Mouse (Mus musculus) limb, embryonic 12.5 days (tissue): ENCODE measurements around the gene Fndc5. TPM values are rescaled to one million over a fixed set of nuclear protein-coding genes. Genes with fewer than 3 reads are reported as not detected.

Source experiments
- ATAC-seq: fragments of 200-750 bp; cut with Nextera tagmentation; 2 replicates; pipeline ENCODE4 v1.8.0; 2017; ENCODE audit warnings: low read depth, moderate TSS enrichment; ENCODE audit not compliant: insufficient number of reproducible peaks, insufficient read depth, low FRiP score, low TSS enrichment
- H3K27ac ChIP-seq: fragments of 300-500 bp; sonication (generic); 2 replicates; pipeline ENCODE4 v1.5.1; 2016; ENCODE audit warnings: mild to moderate bottlenecking, moderate library complexity
- H3K27me3 ChIP-seq: fragments of 300-500 bp; sonication (generic); 2 replicates; pipeline ENCODE4 v1.6.1; 2016; ENCODE audit warnings: mild to moderate bottlenecking, moderate library complexity
- H3K36me3 ChIP-seq: fragments of 300-500 bp; sonication (generic); 2 replicates; pipeline ENCODE4 v1.6.1; 2016; ENCODE audit warnings: mild to moderate bottlenecking, moderate library complexity
- H3K4me1 ChIP-seq: fragments of 300-500 bp; sonication (generic); replicated peaks from 2 replicates; pipeline ENCODE4 v1.6.1; 2016
- H3K4me2 ChIP-seq: fragments of 300-500 bp; sonication (generic); 2 replicates; pipeline ENCODE4 v1.6.1; 2016; ENCODE audit warnings: mild to moderate bottlenecking, moderate library complexity
- H3K4me3 ChIP-seq: fragments of 300-500 bp; sonication (generic); replicated peaks from 2 replicates; pipeline ENCODE4 v1.5.1; 2016; ENCODE audit warnings: mild to moderate bottlenecking
- H3K9ac ChIP-seq: fragments of 300-500 bp; sonication (generic); replicated peaks from 2 replicates; pipeline ENCODE4 v1.6.1; 2016; ENCODE audit warnings: mild to moderate bottlenecking, moderate library complexity
- H3K9me3 ChIP-seq: fragments of 300-500 bp; sonication (generic); 2 replicates; pipeline ENCODE4 v1.6.1; 2016; ENCODE audit warnings: mild to moderate bottlenecking, moderate library complexity
- WGBS: fragments of 180-500 bp; shearing (Covaris S2); methylation state at CpG from one replicate; pipeline ENCODE4 v1.1.7; 2016; 5-methylcytosine and 5-hydroxymethylcytosine counted together
- polyA plus RNA-seq: library from polyadenylated mRNA; unstranded; fragments of >200 nt; fragmentation: Nextera tagmentation; extraction: Ambion mirVana; gene quantifications from 2 replicates; pipeline ENCODE4 v1.2.1, GENCODE M21; 2016

Gene Fndc5
- polyA plus RNA-seq, 1 experiment from 2014 or later: 11.6 TPM

- peaks cover 38% of the 10 kb centered on the region for H3K27me3 ChIP-seq
- H3K4me1 ChIP-seq: peaks cover 5% of the 10 kb centered on the region; the same call in 1 of the 2 replicates
- H3K4me3 ChIP-seq: no peak overlapping the region
- 53% methylated on average over 12 of the region's 13 CpGs for WGBS
- H3K9me3 ChIP-seq: 0 out of 2 replicates have a peak, but pooled peaks cover 5% of the 10 kb centered on the region
- H3K36me3 ChIP-seq: no peaks in the 10 kb centered on the region
- no peak overlapping the region for H3K4me2 ChIP-seq
- ATAC-seq: no peak
- H3K27ac ChIP-seq: no peak overlapping the region
- no peak overlapping the region for H3K9ac ChIP-seq
Observed at GRCm38 (mm10) chr4:129112231-129112630, 24.6 kb upstream of the Fndc5 start.

GRCm38 (mm10) chr4:129113083-129113988, 23.5 kb upstream of the Fndc5 start:
- H3K27ac ChIP-seq: no peak overlapping the region
- ATAC-seq: peak; percentile 74; the same call in 1 of the 2 replicates
- 0 out of 2 replicates have a peak, but pooled peaks cover 5% of the 10 kb centered on the region for H3K9me3 ChIP-seq
- H3K4me1 ChIP-seq: peaks cover 5% of the 10 kb centered on the region; the same call in 1 of the 2 replicates
- peaks cover 29% of the 10 kb centered on the region for H3K27me3 ChIP-seq
- no peak overlapping the region for H3K4me3 ChIP-seq
- H3K4me2 ChIP-seq: no peak overlapping the region
- no peaks in the 10 kb centered on the region for H3K36me3 ChIP-seq
- 32% methylated on average over 28 of the region's 28 CpGs for WGBS
- H3K9ac ChIP-seq: no peak overlapping the region

GRCm38 (mm10) chr4:129116703-129117102, 20.1 kb upstream of the Fndc5 start:
- Histone ChIP-seq H3K36me3 (no peaks in the 10 kb centered on the region), H3K4me3 (no peak overlapping the region), H3K4me2 (no peak overlapping the region), H3K4me1 (peaks cover 19% of the 10 kb centered on the region), H3K9ac (no peak overlapping the region), H3K27ac (no peak overlapping the region), H3K27me3 (peaks cover 59% of the 10 kb centered on the region), H3K9me3 (0 out of 2 replicates have a peak, but pooled peaks cover 5% of the 10 kb centered on the region)
- no peak for ATAC-seq
- WGBS: 93% methylated on average over 8 of the region's 8 CpGs

GRCm38 (mm10) chr4:129117720-129118510, 18.9 kb upstream of the Fndc5 start:
- Histone ChIP-seq H3K9ac (no peak overlapping the region), H3K36me3 (no peaks in the 10 kb centered on the region), H3K4me3 (no peak overlapping the region), H3K9me3 (0 out of 2 replicates have a peak, but pooled peaks cover 3% of the 10 kb centered on the region), H3K4me1 (peaks cover 17% of the 10 kb centered on the region), H3K27me3 (peaks cover 71% of the 10 kb centered on the region), H3K27ac (no peak overlapping the region), H3K4me2 (no peak overlapping the region)
- no peak for ATAC-seq
- WGBS: 85% methylated on average over 14 of the region's 14 CpGs

GRCm38 (mm10) chr4:129119708-129120107, 17.1 kb upstream of the Fndc5 start:
- H3K27ac ChIP-seq: no peak overlapping the region
- H3K36me3 ChIP-seq: no peaks in the 10 kb centered on the region
- no peaks in the 10 kb centered on the region for H3K9me3 ChIP-seq
- ATAC-seq: no peak
- H3K4me2 ChIP-seq: no peak overlapping the region
- H3K4me1 ChIP-seq: peaks cover 18% of the 10 kb centered on the region
- peaks cover 85% of the 10 kb centered on the region for H3K27me3 ChIP-seq
- H3K9ac ChIP-seq: no peak overlapping the region
- WGBS: 73% methylated on average over 10 of the region's 10 CpGs
- no peak overlapping the region for H3K4me3 ChIP-seq

- ATAC-seq: no peak
- whole genome bisulfite sequencing: under 1% methylated on average over 59 of the region's 59 CpGs
- H3K27me3 ChIP-seq: peaks cover 85% of the 10 kb centered on the region
- H3K4me1 ChIP-seq: peaks cover 25% of the 10 kb centered on the region
- H3K27ac ChIP-seq: no peak overlapping the region
- H3K36me3 ChIP-seq: no peaks in the 10 kb centered on the region
- H3K9ac ChIP-seq: peak overlapping the region; percentile 27; the same call in 1 of the 2 replicates
- peak overlapping the region; percentile 89 for H3K4me2 ChIP-seq
- H3K4me3 ChIP-seq: peak overlapping the region; percentile 47
- no peaks in the 10 kb centered on the region for H3K9me3 ChIP-seq
Observed at GRCm38 (mm10) chr4:129120520-129121445, 16.0 kb upstream of the Fndc5 start.

- Histone ChIP-seq H3K27me3 (peaks cover 89% of the 10 kb centered on the region), H3K27ac (no peak within 1 kb of the TSS), H3K9ac (peak within 1 kb of the TSS; percentile 27; the same call in 1 of the 2 replicates), H3K4me1 (peaks cover 29% of the 10 kb centered on the region), H3K4me3 (peak within 1 kb of the TSS; percentile 47), H3K4me2 (peak within 1 kb of the TSS; percentile 89), H3K9me3 (no peaks in the 10 kb centered on the region), H3K36me3 (no peaks in the 10 kb centered on the region)
- 1% methylated on average over 16 of the region's 17 CpGs for WGBS
- ATAC-seq: no peak
Observed at GRCm38 (mm10) chr4:129121569-129122086, 15.2 kb upstream of the Fndc5 start, which contains the start of gene Hpca. Gene Hpca, minus strand, starts transcription at chr4:129122036.

- 31% methylated on average over 9 of the region's 9 CpGs for WGBS
- Histone ChIP-seq H3K4me1 (peaks cover 29% of the 10 kb centered on the region), H3K27ac (no peak overlapping the region), H3K4me2 (no peak overlapping the region), H3K4me3 (peak overlapping the region; percentile 47; the same call in 1 of the 2 replicates), H3K27me3 (peaks cover 87% of the 10 kb centered on the region), H3K9me3 (no peaks in the 10 kb centered on the region), H3K36me3 (no peaks in the 10 kb centered on the region), H3K9ac (no peak overlapping the region)
- no peak for ATAC-seq
Observed at GRCm38 (mm10) chr4:129122107-129122506, 14.7 kb upstream of the Fndc5 start.

- peaks cover 87% of the 10 kb centered on the region for H3K27me3 ChIP-seq
- no peaks in the 10 kb centered on the region for H3K36me3 ChIP-seq
- no peak overlapping the region for H3K4me2 ChIP-seq
- H3K27ac ChIP-seq: no peak overlapping the region
- H3K9ac ChIP-seq: no peak overlapping the region
- H3K9me3 ChIP-seq: no peaks in the 10 kb centered on the region
- WGBS: 33% methylated on average over 8 of the region's 8 CpGs
- ATAC-seq: no peak
- H3K4me3 ChIP-seq: no peak overlapping the region
- peaks cover 29% of the 10 kb centered on the region for H3K4me1 ChIP-seq
Observed at GRCm38 (mm10) chr4:129122719-129123118, 14.1 kb upstream of the Fndc5 start.

- ATAC-seq: no peak
- no peak overlapping the region for H3K9ac ChIP-seq
- peak overlapping the region; percentile 7; the same call in 1 of the 2 replicates for H3K4me2 ChIP-seq
- peaks cover 41% of the 10 kb centered on the region for H3K4me1 ChIP-seq
- no peaks in the 10 kb centered on the region for H3K36me3 ChIP-seq
- WGBS: 7% methylated on average over 13 of the region's 13 CpGs
- H3K27ac ChIP-seq: no peak overlapping the region
- no peak overlapping the region for H3K4me3 ChIP-seq
- no peaks in the 10 kb centered on the region for H3K9me3 ChIP-seq
- peaks cover 71% of the 10 kb centered on the region for H3K27me3 ChIP-seq
Observed at GRCm38 (mm10) chr4:129124652-129125146, 12.1 kb upstream of the Fndc5 start.
